Mouse (Mus musculus) liver, embryonic 11.5 days (tissue): Measurements from ENCODE around the gene Vmn1r84. TPM values are rescaled to one million over a fixed set of nuclear protein-coding genes. Genes with fewer than 3 reads are reported as not detected.

Source experiments
- ATAC-seq: fragments of 200-750 bp; cut with Nextera tagmentation; replicated peaks from 2 replicates; pipeline ENCODE4 v1.8.0; 2017; ENCODE audit warnings: moderate number of reproducible peaks, mild to moderate bottlenecking, moderate TSS enrichment, moderate library complexity; ENCODE audit not compliant: low FRiP score
- DNase-seq: peaks from one replicate; pipeline ENCODE4 v3.0.0-alpha.2; 2017; ENCODE audit warnings: low spot score
- H3K27ac ChIP-seq: fragments of 300-500 bp; sonication (generic); 2 replicates; pipeline ENCODE4 v1.5.1; 2014; ENCODE audit warnings: mild to moderate bottlenecking, low read depth, low read length, control low read depth
- H3K27me3 ChIP-seq: fragments of 300-500 bp; sonication (generic); replicated peaks from 2 replicates; pipeline ENCODE4 v1.6.1; 2014; ENCODE audit warnings: low read length, mixed read lengths; ENCODE audit not compliant: control insufficient read depth, insufficient read depth
- H3K36me3 ChIP-seq: fragments of 300-500 bp; sonication (generic); 2 replicates; pipeline ENCODE4 v1.6.1; 2014; ENCODE audit warnings: mild to moderate bottlenecking, low read length, moderate library complexity, mixed read lengths; ENCODE audit not compliant: control insufficient read depth, insufficient read depth
- H3K4me1 ChIP-seq: fragments of 300-500 bp; sonication (generic); replicated peaks from 2 replicates; pipeline ENCODE4 v1.6.1; 2014; ENCODE audit warnings: low read length, mixed read lengths; ENCODE audit not compliant: control insufficient read depth, insufficient read depth
- H3K4me2 ChIP-seq: fragments of 300-500 bp; sonication (generic); 2 replicates; pipeline ENCODE4 v1.6.1; 2014; ENCODE audit warnings: mild to moderate bottlenecking, control low read depth, moderate library complexity
- H3K4me3 ChIP-seq: fragments of 300-500 bp; sonication (generic); 2 replicates; pipeline ENCODE4 v1.5.1; 2014; ENCODE audit warnings: low read depth, low read length, control low read depth
- H3K9ac ChIP-seq: fragments of 300-500 bp; sonication (generic); 2 replicates; pipeline ENCODE4 v1.6.1; 2014; ENCODE audit warnings: low read depth, low read length, control low read depth
- H3K9me3 ChIP-seq: fragments of 300-500 bp; sonication (generic); 2 replicates; pipeline ENCODE4 v1.6.1; 2016; ENCODE audit warnings: low read length, inconsistent platforms, mixed read lengths; ENCODE audit not compliant: control insufficient read depth
- WGBS: fragments of 180-500 bp; shearing (Covaris S2); extraction: QIAGEN DNeasy Blood & Tissue Kit; methylation state at CpG from one replicate; pipeline ENCODE4 v1.1.7; 2014; 5-methylcytosine and 5-hydroxymethylcytosine counted together
- microRNA-seq: library from miRNA; unstranded; fragments of <30 nt; microRNA quantifications from one replicate; pipeline ENCODE4, GENCODE M21; 2017; ENCODE audit warnings: borderline number of aligned reads
- polyA plus RNA-seq: library from polyadenylated mRNA; unstranded; fragments of >200 nt; fragmentation: Nextera tagmentation; extraction: Ambion mirVana; gene quantifications from 2 replicates; pipeline ENCODE4 v1.2.1, GENCODE M21; 2014

The Vmn1r84 gene
- polyA plus RNA-seq = not detected in 2 replicates

GRCm38 (mm10) chr7:12369173-12369572 lies at the start of gene Vmn1r84:
Gene Vmn1r84, minus strand, starts transcription at chr7:12369273.
- no peaks in the 10 kb centered on the region for H3K27me3 ChIP-seq
- H3K4me1 ChIP-seq = no peaks in the 10 kb centered on the region
- no peak for DNase-seq
- H3K9me3 ChIP-seq = peaks cover 4% of the 10 kb centered on the region
- no peak within 1 kb of the TSS for H3K27ac ChIP-seq
- H3K36me3 ChIP-seq = no peaks in the 10 kb centered on the region
- no peak within 1 kb of the TSS for H3K4me3 ChIP-seq
- no peak for ATAC-seq
- WGBS = 75% methylated on average over 1 of the region's 1 CpGs
- H3K9ac ChIP-seq = no peak within 1 kb of the TSS
- no peak within 1 kb of the TSS for H3K4me2 ChIP-seq

- H3K27me3 ChIP-seq = no peaks in the 10 kb centered on the region
- H3K27ac ChIP-seq = no peak within 1 kb of the TSS
- H3K9me3 ChIP-seq = no peaks in the 10 kb centered on the region
- no peaks in the 10 kb centered on the region for H3K4me1 ChIP-seq
- no peaks in the 10 kb centered on the region for H3K36me3 ChIP-seq
- H3K4me3 ChIP-seq = no peak within 1 kb of the TSS
- H3K4me2 ChIP-seq = no peak within 1 kb of the TSS
- WGBS = 75% methylated on average over 2 of the region's 2 CpGs
- ATAC-seq (no peak), DNase-seq (no peak)
- H3K9ac ChIP-seq = no peak within 1 kb of the TSS
Observed at GRCm38 (mm10) chr7:12329381-12329780, 39.7 kb downstream of the Vmn1r84 start, which contains the start of gene Vmn1r83. Gene Vmn1r83, minus strand, starts transcription at chr7:12329481.

Small RNA genes lying within 50 kb of the gene (microRNA-seq; reads per million reads assigned to microRNA genes)
- not detected for gene Gm23521

Other genes starting within 250 kb of the Vmn1r84 start
- not detected in 2 replicates for gene Vmn1r78, start 219.0 kb downstream of the Vmn1r84 start, polyA plus RNA-seq
- gene Vmn1r79, start 198.0 kb downstream of the Vmn1r84 start, polyA plus RNA-seq = not detected in 2 replicates
- not detected in 2 replicates for gene Vmn1r80, start 180.0 kb downstream of the Vmn1r84 start, polyA plus RNA-seq
- not detected in 2 replicates for gene Vmn1r81, start 101.0 kb downstream of the Vmn1r84 start, polyA plus RNA-seq
- not detected in 2 replicates for gene Vmn1r82, start 68.8 kb downstream of the Vmn1r84 start, polyA plus RNA-seq
- gene Vmn1r83, start 39.8 kb downstream of the Vmn1r84 start, polyA plus RNA-seq = not detected in 2 replicates
- 1.8 and 2.4 TPM in 2 replicates for gene Zfp551, start 53.5 kb upstream of the Vmn1r84 start, polyA plus RNA-seq
- gene Zfp606, start 109.0 kb upstream of the Vmn1r84 start, polyA plus RNA-seq = 11.6 and 12.6 TPM in 2 replicates
- not detected in 2 replicates for gene 2900092C05Rik, start 143.2 kb upstream of the Vmn1r84 start, polyA plus RNA-seq
- not detected in 2 replicates for gene Vmn2r53, start 239.5 kb upstream of the Vmn1r84 start, polyA plus RNA-seq